Mouse (Mus musculus): ENCODE measurements around the gene Csrp3. TPM values are rescaled to one million over a fixed set of nuclear protein-coding genes. Genes with fewer than 3 reads are reported as not detected.

Gene Csrp3
- 0.57 to 6.0 TPM (median 1.6 TPM) in 3 replicates for total RNA-seq (2017)

DNA sequence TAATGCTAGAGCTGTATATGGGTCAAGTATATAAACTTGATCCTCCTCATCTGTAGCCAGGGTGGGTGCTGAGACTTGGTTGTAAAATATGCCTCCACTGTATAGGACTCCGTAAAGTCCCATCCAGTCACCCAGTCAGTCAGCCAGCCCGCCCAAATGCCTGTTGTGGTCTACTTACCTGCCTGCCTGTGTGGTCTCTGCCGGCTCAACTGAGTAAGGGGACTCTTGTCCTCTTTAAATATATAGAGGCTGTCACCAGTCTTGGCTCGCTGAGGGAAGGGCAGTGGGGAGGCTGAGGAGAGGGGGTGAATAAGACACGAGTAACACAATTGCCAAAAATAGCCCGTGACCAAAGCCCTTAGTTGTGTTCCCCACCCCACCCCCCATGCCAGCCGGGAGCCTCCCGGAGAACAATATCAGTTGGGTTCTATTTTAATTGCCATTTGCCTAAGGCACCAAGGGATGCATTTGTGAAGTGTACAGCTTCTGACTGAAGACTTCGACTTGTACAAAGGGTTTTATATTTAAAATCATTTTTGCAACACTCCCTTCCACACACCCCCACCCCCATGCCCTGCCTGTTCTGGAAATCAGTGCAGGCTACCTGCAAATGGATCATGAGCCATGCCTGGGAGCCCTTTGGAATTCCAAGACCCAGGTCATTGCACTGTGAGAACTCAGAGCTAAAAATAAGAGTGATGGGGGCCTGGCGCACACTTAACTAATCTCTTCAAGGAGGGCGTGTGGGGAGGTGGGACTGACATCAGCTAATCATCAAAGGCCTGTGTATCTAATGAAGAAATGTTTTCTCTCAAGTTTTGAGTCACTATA lies at the start of gene Csrp3:
Gene Csrp3 (minus strand): TSS at position 214 of the 831 bp plus-strand sequence.
- ATAC-seq (replicated peaks; ENCODE audit: insufficient number of reproducible peaks, low FRiP score, low TSS enrichment, poor library complexity, severe bottlenecking): no peak

DNA sequence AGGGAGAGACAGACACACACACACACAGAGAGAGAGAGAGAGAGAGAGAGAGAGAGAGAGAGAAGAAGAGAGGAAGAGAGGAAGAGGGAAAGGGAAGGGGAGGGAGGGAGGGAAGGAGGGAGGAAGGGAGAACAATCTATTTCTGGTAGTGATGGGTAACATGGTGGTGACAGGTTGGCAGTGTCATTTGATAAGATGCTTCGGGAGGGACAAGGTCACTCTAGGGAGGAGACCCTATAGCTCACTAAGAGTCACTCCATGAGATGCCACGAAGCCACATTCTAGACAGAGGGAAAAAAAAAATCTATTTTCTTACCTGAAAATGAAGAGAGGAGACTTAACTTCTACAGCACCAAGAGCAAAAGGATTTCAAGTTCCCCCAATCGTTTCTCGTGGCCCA lies 48.2 kb upstream of the Csrp3 start:
- no peak for ATAC-seq (replicated peaks; ENCODE audit: insufficient number of reproducible peaks, low FRiP score, low TSS enrichment, poor library complexity, severe bottlenecking)

DNA sequence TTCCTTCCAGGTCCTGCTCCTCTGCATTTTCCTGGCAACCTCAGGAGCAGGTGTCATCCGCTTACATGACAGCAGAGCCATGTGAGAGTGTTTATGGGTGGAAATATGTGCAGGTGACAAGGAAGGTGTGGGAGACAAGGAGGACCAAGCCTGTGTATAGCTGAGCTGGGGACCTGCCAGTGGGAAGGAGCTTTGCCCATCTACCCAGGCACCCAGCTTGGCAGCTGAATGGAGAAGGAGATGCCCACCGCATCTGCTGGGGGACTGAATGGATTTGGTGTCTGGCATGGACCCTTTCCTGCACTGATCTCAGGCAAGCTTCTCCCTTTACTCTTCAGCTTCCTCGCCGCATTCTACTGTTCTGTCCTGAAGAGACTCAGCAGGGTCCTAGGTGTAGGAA lies 47.6 kb upstream of the Csrp3 start:
- ATAC-seq (replicated peaks; ENCODE audit: insufficient number of reproducible peaks, low FRiP score, low TSS enrichment, poor library complexity, severe bottlenecking): no peak

DNA sequence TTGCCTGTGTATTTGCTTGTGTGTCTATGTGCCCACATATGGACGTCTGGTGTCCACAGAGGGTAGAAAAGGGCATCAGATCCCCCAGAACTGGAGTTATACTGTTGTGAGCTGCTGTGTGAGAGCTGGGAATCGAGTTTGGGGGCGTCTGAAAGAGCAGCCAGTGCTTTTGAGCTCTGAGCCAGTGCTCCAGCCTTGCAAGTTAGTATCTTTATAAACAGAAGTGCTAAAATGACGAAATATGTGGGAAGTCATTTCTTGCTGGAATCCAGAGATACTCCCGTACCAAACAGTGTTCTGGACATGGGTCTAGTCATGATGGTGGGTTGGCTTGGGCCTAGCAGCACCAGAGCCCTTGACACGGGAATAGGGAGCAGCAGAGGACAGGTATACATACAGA lies 46.9 kb upstream of the Csrp3 start:
- no peak for ATAC-seq (replicated peaks; ENCODE audit: insufficient number of reproducible peaks, low FRiP score, low TSS enrichment, poor library complexity, severe bottlenecking)

DNA sequence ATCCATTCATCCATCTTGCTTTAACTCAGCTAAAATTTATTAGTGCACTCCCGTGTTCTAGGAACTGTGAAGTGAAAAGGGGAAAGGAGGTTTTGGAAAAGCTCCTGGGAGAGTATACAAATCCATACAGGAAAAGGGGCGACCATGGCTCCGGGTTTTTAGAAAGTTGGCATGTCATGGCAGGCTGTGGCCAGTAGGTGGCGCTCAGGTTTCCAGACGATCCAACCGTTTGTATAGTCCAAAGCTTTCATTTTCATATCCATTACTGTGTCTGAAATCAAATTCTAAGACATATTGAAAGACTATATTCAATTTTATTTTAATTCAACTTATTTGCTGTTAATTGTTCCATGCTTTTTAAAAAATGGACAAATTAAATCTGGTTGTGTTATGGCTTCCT lies 46.3 kb upstream of the Csrp3 start:
- 0 out of 2 replicates have a peak, but pooled peaks have one; percentile 47 for ATAC-seq (replicated peaks; ENCODE audit: insufficient number of reproducible peaks, low FRiP score, low TSS enrichment, poor library complexity, severe bottlenecking)

DNA sequence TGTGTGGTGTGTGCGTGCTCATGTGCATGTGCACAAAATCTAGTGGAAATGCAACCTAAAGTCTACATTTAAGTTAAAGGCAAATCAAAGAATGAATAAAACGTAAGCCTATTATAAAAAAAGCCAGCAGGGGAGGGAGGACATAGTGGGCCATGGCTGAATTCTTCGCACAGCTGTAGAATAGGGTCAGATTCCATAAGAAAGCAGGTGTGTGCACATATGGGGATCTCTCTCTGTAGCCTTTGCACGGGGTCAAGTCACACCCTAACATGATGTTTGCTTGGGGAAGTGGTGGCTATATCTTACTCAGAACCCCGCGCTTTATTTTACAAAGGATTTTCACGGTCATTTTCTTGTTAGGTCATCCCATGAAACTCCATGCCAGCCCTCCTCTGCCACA lies 45.3 kb upstream of the Csrp3 start:
- ATAC-seq (replicated peaks; ENCODE audit: insufficient number of reproducible peaks, low FRiP score, low TSS enrichment, poor library complexity, severe bottlenecking): no peak

DNA sequence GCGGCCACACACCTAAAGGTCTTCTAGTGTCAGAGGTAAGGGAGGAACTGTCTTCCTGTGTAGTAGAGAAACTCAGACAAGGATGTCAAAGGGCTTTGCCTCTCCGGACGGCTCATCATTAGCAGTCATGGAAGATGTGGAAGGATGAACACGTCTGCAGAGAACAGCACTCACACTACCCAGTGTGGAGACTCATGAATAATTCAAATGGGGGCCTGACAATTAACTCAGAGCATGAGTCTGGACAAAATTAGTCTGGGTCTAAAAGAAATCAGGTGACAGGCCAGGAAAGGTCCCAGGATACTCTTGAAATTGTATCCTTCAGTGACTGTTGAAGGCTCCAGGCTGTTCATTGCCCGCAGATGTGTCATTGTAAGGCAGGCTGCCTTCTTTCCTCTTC lies 43.2 kb upstream of the Csrp3 start:
- no peak for ATAC-seq (replicated peaks; ENCODE audit: insufficient number of reproducible peaks, low FRiP score, low TSS enrichment, poor library complexity, severe bottlenecking)

DNA sequence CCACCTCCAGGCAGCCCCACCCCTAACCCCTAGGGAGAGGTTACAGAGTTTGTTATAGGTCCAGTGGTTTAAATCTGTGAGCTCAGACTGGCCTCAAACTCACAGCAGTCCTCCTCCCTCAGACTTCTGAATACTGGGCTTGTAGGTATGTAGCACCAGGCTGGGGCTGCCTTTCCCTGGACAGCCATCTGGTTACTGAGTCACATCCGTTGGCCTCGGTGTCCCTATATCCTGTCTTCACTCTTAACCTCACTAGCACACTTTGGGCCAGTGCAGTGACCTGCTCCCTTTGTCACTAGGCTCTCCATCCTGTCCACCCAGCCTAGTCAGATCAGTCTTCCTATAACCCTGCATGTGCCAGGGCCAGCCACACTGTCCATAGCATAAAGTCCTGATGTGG lies 40.9 kb upstream of the Csrp3 start:
- ATAC-seq (replicated peaks; ENCODE audit: insufficient number of reproducible peaks, low FRiP score, low TSS enrichment, poor library complexity, severe bottlenecking): no peak

DNA sequence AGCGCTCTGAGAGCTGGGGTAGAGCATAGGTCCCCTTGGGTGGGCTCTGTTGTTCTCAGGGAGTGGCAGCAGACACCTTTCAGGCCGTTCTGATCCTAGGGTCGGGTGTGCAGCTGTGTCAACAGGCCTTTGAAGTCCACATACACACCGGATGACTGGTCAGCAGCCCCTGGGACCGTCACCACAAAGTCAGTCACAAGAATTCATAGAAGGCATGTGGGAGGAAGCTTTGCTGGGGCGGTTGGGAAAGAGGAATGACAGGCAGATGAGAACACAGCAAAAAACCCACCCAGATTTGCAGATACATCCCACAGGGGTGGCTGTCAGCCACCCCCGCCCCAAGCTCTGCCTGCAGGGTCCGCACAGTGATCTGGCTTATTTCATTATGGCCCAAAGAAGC lies 40.1 kb upstream of the Csrp3 start:
- no peak for ATAC-seq (replicated peaks; ENCODE audit: insufficient number of reproducible peaks, low FRiP score, low TSS enrichment, poor library complexity, severe bottlenecking)

DNA sequence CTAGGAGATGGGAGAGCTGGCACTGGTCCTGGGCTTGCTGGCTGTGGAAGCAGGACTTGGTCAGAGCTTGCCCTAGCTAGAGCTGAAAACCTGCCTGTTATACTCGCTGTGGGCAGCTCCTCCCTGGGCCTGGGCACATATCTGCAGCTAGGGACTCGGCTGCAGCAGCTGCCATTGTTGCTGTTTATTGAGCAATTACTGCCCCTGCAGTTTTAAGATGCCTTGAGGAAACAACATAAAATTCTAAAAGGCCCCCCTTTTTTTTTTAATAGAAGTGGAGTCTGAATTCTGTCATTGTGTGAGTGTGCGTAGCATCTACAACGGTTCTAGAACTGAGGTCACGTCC lies 36.4 kb upstream of the Csrp3 start:
- ATAC-seq (replicated peaks; ENCODE audit: insufficient number of reproducible peaks, low FRiP score, low TSS enrichment, poor library complexity, severe bottlenecking): no peak

DNA sequence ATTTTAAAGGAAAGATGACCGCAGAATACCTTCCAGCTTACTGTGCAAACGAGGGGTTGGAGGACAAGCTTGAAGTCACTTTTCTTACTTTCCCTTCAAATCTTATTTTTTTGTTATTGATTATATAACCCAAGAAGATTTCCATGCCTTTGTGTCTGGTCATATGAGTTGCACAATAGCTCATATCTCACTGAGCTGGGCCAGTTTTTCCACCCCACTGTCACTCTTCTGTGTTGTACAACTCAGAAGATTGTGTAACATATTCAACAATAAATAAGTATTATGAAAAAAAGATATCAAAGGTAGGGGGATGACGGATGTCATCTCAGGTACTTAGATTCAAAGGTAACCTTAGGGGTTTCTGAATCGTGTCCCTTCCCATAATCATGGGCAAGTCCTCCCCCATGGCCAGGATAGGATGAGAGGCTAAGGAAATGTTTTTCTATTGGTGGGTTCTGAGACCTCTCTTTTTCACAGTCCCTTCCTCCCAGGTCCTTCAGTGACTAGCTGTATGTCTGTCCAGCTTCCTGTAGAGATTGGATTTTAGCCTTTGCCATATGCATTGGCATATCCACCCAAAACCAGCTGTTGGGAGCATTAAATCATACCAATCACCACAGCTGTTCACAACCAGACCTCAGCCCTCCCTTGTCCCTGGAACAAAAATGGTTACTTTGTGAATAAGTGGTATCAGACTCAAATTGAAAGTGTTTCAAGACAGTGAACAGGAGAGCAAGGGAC lies 35.9 kb upstream of the Csrp3 start:
- ATAC-seq (replicated peaks; ENCODE audit: insufficient number of reproducible peaks, low FRiP score, low TSS enrichment, poor library complexity, severe bottlenecking): no peak

DNA sequence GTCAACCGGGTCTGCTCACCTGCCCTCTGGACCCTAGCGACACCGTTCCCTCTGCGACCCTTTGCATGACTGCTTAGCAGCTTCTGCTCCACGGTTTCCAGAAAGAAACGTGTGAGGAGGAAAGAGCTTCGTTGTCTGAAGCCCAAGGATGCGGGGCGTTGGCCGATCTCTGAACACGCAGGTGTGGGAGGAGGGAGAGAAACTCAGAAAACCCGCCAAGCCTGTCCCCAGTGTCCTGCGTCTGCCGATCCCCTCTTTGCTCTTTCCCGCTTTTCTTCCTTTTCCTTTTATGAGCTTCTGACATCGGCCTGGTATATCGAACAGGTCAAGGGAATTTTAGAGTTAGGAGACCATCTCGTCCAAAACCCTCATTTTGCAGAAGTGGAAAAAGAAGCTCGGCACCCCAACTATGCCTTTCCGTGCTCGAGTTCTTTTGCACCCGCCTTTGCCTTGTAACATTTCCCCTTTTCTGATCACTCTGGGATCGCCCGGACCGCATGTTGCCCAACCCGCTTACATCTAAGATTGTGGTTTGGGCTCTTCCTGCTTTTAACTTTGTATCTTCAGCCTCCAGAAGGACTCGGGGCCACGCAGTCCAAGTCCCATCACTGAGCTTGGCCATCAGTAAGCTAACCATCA lies 34.3 kb upstream of the Csrp3 start:
- peak; percentile 60 for ATAC-seq (replicated peaks; ENCODE audit: insufficient number of reproducible peaks, low FRiP score, low TSS enrichment, poor library complexity, severe bottlenecking)

DNA sequence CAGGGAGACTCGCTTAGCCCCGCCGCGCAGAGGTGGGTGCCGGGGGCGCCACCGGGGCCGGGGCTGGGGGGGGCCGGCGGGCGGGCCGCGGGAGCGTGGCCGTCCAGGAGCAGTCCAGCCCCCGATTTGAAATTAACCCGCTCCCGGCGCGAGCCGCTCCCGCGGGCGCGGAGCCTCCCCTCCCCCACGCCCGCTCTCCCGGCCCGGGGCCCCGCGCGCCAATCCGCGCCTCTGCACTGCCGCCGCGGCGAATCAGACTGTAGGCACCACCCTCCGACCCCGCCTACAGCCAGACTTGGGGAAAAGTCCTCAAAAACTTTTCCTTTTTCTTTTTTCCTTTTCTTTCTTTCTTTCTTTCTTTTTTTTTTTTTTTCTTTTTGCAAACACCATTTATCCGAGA lies 33.7 kb upstream of the Csrp3 start, which contains the start of gene E2f8:
Gene E2f8 (minus strand): TSS at position 111 of the 400 bp plus-strand sequence.
- ATAC-seq (replicated peaks; ENCODE audit: insufficient number of reproducible peaks, low FRiP score, low TSS enrichment, poor library complexity, severe bottlenecking): no peak

DNA sequence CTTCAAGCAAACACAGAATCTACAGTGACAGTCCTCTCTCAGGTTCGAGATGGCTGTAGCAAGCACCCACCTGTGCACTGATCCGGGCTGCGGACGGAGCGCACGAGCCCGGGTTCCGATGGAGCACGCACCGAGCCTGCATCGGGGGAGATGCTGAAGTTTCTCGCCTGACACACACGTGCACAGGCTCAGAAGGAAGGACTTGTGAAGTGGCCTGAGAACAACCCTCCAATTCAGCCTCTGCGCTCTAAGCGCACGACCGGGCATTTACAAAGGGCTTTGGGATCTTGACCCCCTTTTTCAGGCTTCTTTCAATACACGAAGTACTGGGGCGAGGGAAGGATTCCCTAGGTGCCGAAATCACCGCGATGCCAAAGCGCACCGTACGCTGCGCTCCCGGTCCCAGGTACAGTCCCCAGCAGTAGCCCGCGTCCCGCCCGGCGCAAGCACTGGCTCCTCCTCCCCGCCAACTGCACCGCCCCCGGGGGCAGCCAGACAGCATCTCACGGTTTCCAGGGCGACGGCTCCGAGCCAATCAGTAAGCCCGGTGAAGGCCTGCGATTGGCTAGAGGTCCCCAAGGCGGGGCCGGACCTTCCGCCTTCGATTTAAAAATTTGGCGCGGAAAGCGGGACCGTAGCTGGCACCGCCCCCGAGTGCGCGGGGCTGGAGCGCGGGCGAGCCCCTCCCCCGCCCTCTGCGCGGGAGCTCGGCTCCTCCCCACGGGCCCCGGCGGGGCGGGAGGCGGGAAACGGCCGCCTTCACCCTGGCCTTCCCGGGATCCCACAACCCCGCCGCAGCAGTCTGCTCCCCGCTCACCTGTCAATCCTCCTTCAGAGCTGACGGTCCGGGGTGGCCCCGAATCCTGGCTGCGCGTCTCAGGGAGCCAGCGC lies 33.0 kb upstream of the Csrp3 start:
- peak; percentile 95 for ATAC-seq (replicated peaks; ENCODE audit: insufficient number of reproducible peaks, low FRiP score, low TSS enrichment, poor library complexity, severe bottlenecking)

DNA sequence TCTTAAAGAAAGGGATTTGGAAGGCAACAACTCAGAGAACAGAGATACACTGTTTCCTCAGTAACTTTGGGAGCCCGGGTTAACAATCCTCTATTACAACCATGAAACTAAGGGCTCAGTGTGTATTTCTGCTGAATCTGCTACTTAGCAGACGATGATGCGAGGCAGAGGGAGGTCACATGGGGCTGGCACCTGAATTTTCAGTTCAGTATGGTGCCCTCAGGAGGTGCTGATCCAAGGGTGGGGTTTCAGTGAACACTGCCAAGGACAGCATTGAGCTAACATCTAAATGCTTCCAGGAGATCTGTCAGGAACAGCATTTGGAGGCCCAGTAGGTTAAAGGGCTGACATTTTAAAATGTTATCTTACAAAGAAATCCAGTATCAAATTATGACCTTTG lies 31.7 kb upstream of the Csrp3 start:
- ATAC-seq (replicated peaks; ENCODE audit: insufficient number of reproducible peaks, low FRiP score, low TSS enrichment, poor library complexity, severe bottlenecking): no peak

DNA sequence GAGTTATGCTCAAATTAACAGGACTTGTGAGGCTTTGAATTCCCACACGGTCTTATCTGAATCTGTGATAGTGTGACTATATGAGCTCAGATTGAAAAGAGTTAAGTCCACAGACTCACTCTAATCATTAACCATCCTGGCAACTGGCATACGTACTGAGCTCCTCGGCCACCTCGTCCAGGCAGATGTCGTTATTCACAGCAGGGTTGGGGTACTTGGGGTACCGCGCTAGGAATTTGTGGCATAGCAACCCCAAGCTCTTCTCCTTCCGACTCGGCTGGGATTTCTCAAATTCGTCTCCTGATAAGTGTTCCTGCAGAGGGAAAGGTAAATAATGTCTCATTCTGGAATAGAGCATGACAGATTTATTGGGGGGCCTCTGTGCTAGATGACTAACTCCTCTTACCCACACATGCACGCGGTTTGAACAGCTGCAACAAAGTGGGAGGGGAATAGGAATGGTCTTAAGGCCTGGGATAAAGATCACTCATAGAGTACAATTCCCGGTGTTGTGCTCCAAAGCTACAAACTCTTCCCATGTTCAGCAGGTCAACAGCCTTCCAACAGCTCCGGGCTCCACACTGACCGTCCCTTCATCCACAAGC lies 30.1 kb upstream of the Csrp3 start:
- ATAC-seq (replicated peaks; ENCODE audit: insufficient number of reproducible peaks, low FRiP score, low TSS enrichment, poor library complexity, severe bottlenecking): no peak

DNA sequence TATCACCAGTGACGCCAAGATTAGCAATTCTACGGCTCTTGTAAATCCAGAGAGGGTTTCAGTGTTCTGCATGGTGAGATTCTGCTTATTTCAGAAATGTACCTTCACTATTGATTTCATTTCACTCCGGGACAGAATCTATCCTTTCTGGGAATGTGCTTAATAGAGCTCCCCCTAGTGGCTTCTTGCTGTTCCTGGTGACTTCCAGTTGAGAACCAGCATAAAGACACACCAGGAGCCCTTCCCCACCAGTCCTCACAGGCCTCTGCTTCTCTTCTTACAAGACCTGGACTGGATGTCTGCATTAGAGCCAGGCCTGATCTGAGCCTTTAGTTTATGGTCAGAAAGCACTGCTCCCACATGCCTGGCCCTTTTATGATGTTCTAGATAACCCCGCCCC lies 28.7 kb upstream of the Csrp3 start:
- ATAC-seq (replicated peaks; ENCODE audit: insufficient number of reproducible peaks, low FRiP score, low TSS enrichment, poor library complexity, severe bottlenecking): 0 out of 2 replicates have a peak, but pooled peaks have one; percentile 10

DNA sequence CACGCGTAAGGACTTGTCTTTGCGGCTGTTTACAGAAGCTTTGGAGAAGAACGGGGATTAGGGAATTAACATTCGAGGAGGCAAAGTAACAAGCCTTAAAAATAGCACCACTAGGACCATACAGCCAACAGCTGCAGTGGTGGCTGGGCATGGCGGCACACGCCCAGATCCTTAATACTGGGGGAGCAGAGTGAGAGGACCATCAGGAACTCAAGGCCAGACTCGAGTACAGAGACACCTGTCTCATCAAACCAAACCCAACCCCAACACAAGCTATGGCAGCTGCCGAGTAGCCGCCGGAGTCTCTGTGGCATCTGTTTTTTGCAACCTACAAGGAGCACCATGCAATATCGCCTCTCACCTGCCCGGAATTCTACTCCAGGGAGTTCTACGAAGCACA lies 27.3 kb upstream of the Csrp3 start:
- no peak for ATAC-seq (replicated peaks; ENCODE audit: insufficient number of reproducible peaks, low FRiP score, low TSS enrichment, poor library complexity, severe bottlenecking)

Measured in monocyte, adult 5-6 weeks (primary cell).